Mouse (Mus musculus): Measurements from ENCODE around the gene Mcm7.

- TF ChIP-seq CTCF (IDR thresholded peaks at IDR 0.05; ENCODE audit: borderline replicate concordance, insufficient read depth, low read length) (no peak), POLR2A (IDR thresholded peaks at IDR 0.05; ENCODE audit: low read depth, low read length) (peak; percentile 89)
Observed at GRCm38 (mm10) chr5:138160842-138161665, 11.2 kb downstream of the Mcm7 start, which contains the start of gene Cops6.
